Mouse (Mus musculus): ENCODE measurements at regions not wholly inside any gene's neighbourhood (a gene's known extent, or its start where the extent isn't known, plus 50 kb on each side); places are given as distances from the start of the nearest gene placed in this dataset.

- TF ChIP-seq CTCF (conservative IDR thresholded peaks at IDR 0.05; ENCODE audit: insufficient read depth, insufficient read length, low read depth, low read length): no peak
- no peak for TF ChIP-seq POLR2A (IDR thresholded peaks at IDR 0.05; ENCODE audit: low read depth, low read length)
Observed at GRCm38 (mm10) chr9:83259511-83259910, 113.0 kb upstream of the Hmgn3 start.
